Mouse (Mus musculus): Measurements from ENCODE around the gene 2610021A01Rik.
"Not testable (repeated sequence)": the region's sequence is repeated elsewhere in the genome, so short reads cannot be mapped to it uniquely, and the experiment has no call there.

Gene 2610021A01Rik

GRCm38 (mm10) chr7:41599034-41599813, at the start of gene 2610021A01Rik:
2610021A01Rik (plus strand) TSS chr7:41599230.
- DNase-seq (ENCODE audit: extremely low spot score, low read depth, low spot score): peak; percentile 63

- DNase-seq (ENCODE audit: extremely low spot score, low read depth, low spot score): no peak
These were observed 38.3 kb upstream of the 2610021A01Rik start for GRCm38 (mm10) chr7:41560681-41561080.

- DNase-seq (ENCODE audit: extremely low spot score, low read depth, low spot score): not testable (repeated sequence)
These were observed 25.5 kb upstream of the 2610021A01Rik start, which contains the start of gene Gm6871 for GRCm38 (mm10) chr7:41573562-41573961. Gm6871 (minus strand) TSS chr7:41573662.

GRCm38 (mm10) chr7:41577956-41578355, 21.1 kb upstream of the 2610021A01Rik start:
- DNase-seq (ENCODE audit: extremely low spot score, low read depth, low spot score): no peak

- DNase-seq (ENCODE audit: extremely low spot score, low read depth, low spot score): no peak
These were observed 17.0 kb upstream of the 2610021A01Rik start for GRCm38 (mm10) chr7:41582028-41582427.

GRCm38 (mm10) chr7:41587831-41588230, 11.2 kb upstream of the 2610021A01Rik start:
- DNase-seq (ENCODE audit: extremely low spot score, low read depth, low spot score): not testable (repeated sequence)

- no peak for DNase-seq (ENCODE audit: extremely low spot score, low read depth, low spot score)
These were observed 415 bp upstream of the 2610021A01Rik start for GRCm38 (mm10) chr7:41598615-41599014.

GRCm38 (mm10) chr7:41599932-41600548, 1.0 kb downstream of the 2610021A01Rik start:
- no peak for DNase-seq (ENCODE audit: extremely low spot score, low read depth, low spot score)

- DNase-seq (ENCODE audit: extremely low spot score, low read depth, low spot score): no peak
These were observed 12.6 kb downstream of the 2610021A01Rik start for GRCm38 (mm10) chr7:41611654-41612053.

GRCm38 (mm10) chr7:41616241-41616640, 17.2 kb downstream of the 2610021A01Rik start:
- not testable (repeated sequence) for DNase-seq (ENCODE audit: extremely low spot score, low read depth, low spot score)

- peak; percentile 85 for DNase-seq (ENCODE audit: extremely low spot score, low read depth, low spot score)
These were observed 33.6 kb downstream of the 2610021A01Rik start, which contains the start of gene Zfp788 for GRCm38 (mm10) chr7:41632409-41633220. Zfp788 (plus strand) TSS chr7:41633203.

- peak; percentile 82 for DNase-seq (ENCODE audit: extremely low spot score, low read depth, low spot score)
These were observed 34.4 kb downstream of the 2610021A01Rik start for GRCm38 (mm10) chr7:41633221-41633984.

GRCm38 (mm10) chr7:41674326-41674725, 75.3 kb downstream of the 2610021A01Rik start:
- DNase-seq (ENCODE audit: extremely low spot score, low read depth, low spot score): not testable (repeated sequence)
